Mouse (Mus musculus) embryonic facial prominence, embryonic 12.5 days (tissue): Measurements from ENCODE around the gene A2m. TPM values are rescaled to one million over a fixed set of nuclear protein-coding genes. Genes with fewer than 3 reads are reported as not detected.

ENCODE experiments used
- polyA plus RNA-seq: library from polyadenylated mRNA; unstranded; fragments of >200 nt; fragmentation: Nextera tagmentation; extraction: Ambion mirVana; gene quantifications from 2 replicates; pipeline ENCODE4 v1.2.1, GENCODE M21; 2016

A2m gene
- polyA plus RNA-seq, 1 experiment from 2014 or later = 2.1 TPM

Other genes with a start within 250 kb of the A2m start
- 0.19 and 0.28 TPM in 2 replicates for gene Iqsec3, start 161.7 kb upstream of the A2m start, polyA plus RNA-seq
- not detected in 2 replicates for gene Gm7298, start 97.6 kb downstream of the A2m start, polyA plus RNA-seq
- gene Mug1, start 203.2 kb downstream of the A2m start, polyA plus RNA-seq = not detected in 2 replicates